Mouse (Mus musculus) heart, postnatal 10 days (tissue): ENCODE data around the gene Mog. TPM values are rescaled to one million over a fixed set of nuclear protein-coding genes. Genes with fewer than 3 reads are reported as not detected.
"Not testable (repeated sequence)": the region's sequence is repeated elsewhere in the genome, so short reads cannot be mapped to it uniquely, and the experiment has no call there.

Experiments
- DNase-seq, 2 experiments: peaks; one replicate each; pipeline ENCODE4 v3.0.0; 2021
- intact Hi-C: fragments of 180-260 bp; cut with DNase I; formaldehyde crosslinking; loops from one replicate; pipeline ENCODE4 v1.15.1; 2025
- total RNA-seq, 2 experiments: library from RNA; stranded (reverse); gene quantifications; 2 replicates each; pipeline ENCODE4 v1.2.3; 2021

Gene Mog
- total RNA-seq, 2 experiments from 2014 or later: not detected

DNA sequence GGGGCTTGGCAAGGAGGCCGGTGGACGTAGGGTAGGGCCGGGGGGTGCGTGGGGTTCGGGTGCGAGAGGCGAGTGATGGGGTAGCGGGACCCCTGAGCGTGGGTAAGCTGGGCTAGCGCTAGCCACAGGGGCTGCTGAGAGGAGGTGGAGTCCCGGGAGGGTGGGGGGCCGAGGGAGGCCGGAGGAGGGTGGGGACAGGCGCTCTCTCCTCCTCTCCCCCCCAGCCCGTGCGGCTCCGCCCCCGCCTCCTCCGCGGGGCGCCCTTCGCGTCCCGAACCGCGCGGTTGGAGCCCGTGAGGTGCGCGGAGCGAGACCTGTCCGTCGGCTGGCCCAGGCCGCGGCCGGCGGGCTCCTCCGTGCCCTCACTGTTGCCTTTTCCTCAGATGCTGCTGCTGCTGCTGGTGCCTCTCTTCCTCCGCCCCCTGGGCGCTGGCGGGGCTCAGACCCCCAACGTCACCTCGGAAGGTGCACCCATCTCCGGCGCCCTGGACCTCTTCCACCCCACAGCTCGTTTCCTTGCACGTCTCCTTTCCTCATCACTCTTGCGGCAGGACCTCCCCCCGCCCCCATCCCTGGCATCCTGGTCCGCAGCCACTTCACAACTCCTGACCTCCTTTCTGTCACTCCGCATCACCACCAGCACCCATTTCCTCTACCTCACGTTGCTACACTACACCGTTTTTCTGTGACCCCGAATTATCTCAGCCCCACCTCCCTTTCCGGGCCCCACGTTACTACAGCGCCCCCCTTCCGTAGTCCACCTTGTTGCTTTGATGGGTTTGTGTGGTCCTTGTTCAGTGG lies 23.3 kb upstream of the Mog start:
- peak; percentile 63 to 70 for DNase-seq

DNA sequence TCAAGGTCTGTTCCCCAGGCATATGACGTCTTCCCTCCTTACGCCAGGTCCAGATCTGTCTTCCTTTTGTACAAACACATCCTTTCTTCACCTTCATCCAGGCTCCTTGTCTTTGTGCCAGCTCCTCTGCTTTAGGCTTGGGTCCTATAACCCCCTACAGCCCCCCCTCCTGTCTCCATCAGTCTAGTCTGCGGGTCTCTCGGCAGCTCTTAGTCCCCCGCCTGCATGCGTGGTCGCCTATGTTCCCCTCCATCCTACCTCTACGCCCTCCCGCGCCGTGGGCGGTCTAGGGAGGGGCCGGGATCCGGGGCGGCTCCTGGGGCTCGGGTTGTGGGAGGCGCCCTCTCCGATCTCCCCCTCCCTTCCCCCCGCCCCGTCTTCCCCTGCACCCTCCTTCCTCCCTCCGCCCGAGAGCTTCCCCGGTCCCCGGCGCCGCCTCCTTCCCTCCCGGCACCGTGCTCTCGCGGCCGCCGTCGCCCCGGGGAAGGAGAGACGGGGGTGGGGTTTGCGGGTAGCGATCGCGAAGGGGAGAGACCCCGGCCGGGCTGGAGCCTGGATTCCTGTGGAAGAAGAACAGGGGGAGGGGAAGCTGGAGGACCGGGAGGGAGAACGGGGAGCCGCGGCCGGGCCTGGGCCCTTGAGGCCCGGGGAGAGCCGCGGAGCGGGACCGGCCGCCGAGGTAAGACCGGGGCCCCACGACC lies 22.6 kb upstream of the Mog start, which contains the start of gene Gabbr1:
Gabbr1 (plus strand) TSS at position 356 of the 701 bp plus-strand sequence.
- intact Hi-C loops: loop anchor here (2.0 to 5.0 kb wide), 3 partner anchors 43 to 208 kb away; partner anchors contain the start of genes Trim26, Znrd1 and Znrd1as

More for the DNA sequence above, 23.3 kb upstream of the Mog start:
- intact Hi-C loops: loop anchor here (2.0 to 5.0 kb wide), 3 partner anchors 44 to 209 kb away; partner anchors contain the start of genes Trim26, Znrd1 and Znrd1as

DNA sequence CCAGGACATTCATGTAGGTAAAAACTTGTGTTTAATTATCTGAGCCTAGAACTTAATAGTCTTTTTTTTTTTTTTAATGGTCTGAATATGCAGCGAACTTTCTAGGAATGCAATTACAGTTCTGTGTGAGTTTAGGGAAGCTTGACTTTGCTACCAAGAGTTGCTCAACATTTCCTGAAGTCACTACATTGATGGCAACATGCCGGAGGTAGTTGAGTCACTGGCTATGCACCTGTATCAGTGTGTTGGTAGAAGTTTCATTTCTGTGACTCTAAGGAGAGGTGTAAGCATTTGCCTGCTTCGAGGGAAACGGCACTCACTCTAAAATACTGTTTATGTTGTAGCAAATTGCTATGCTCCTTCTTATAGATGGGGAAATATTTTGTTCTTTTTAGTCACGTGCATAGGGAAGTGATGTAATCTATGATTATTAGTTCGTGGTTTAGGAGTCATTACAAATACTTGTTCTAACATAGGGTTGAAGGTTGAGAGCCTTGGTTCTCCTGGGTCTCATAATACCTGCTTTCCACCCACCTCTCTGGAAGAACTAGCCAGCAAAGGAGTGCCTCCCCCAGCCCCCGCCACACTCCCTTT lies 21.6 kb upstream of the Mog start:
- intact Hi-C loops: loop anchor here (5.0 kb wide), 2 partner anchors 87 to 207 kb away; partner anchors contain the start of genes Trim26, Znrd1 and Znrd1as
- DNase-seq: no peak

More for the DNA sequence above, 22.6 kb upstream of the Mog start, which contains the start of gene Gabbr1:
- DNase-seq: peak; percentile 77 to 81

DNA sequence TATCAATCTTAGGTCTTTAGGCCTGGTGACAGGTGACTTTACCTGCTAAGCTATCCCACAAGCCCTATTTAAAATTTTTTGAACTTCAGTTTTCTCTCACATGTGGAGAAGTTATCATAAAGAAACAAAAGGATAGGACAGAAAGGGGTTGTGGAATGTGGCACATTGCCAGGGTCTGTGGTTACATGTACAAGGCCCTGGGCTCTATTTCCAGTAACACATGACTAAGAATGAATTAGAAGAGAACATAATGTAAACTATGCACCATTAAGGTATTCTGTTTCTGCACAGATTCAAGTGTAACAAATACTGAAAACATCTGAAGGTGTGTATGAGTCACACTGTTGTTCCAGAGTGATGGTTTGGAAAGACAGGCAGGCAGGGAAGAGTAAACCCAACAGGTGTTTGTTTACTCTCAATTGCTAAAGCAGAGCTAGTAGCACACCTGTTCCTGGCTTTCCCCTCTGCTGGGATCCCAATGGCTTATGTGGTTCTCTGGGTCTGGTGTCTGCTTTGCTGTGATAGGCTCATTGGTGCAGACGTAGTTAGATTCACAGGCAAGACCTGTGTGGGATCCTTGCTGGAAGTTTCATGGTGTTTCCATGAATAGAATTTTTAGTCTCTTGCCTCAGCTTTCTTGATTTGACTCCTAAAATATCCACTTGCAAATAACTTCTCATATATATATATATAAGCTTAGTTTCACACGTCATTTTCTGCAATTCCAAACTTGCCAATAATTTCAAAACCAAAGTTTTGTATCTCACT lies 16.1 kb upstream of the Mog start:
- DNase-seq: no peak
- intact Hi-C loops: no loop called here

DNA sequence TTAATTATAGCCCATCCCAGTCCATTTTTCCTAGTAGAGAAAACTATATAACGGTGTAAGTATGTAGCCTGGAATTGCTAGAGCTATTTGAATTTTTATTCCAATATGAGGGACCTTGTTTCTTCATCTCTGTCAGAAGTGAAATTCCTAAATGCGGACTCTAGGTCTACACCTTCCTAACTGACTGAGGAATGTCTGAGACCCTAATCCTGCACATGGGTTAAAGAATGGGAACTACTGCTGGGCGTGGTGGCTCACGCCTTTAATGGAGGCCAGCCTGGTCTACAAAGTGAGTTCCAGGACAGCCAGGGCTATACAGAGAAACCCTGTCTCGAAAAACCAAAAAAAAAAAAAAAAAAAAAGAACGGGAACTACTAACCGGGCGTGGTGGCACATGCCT lies 6.0 kb upstream of the Mog start:
- no peak for DNase-seq
- intact Hi-C loops: no loop called here

DNA sequence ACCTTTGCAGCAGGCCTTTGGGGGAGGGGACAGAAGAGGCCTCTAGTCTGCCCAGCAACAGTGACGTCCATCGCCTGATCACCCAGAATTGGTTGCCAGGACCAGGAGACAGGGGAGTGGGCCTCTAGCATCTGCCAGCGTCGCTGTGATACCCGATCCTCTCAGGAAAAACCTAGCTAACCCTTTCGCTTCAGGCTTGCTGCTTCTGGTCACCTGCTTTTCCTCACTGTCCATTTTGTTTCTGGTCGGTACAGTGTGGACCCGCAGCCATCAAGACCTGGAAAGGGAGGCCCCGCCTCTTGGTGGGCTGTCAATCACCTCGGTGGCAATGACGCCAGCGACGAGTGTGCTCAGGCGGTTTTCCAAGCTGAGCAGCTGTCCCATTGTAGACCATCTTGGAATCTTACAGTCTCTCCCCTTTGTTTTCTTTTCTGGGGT lies 5.5 kb upstream of the Mog start:
- intact Hi-C loops: no loop called here
- peak; percentile 92 to 93 for DNase-seq

DNA sequence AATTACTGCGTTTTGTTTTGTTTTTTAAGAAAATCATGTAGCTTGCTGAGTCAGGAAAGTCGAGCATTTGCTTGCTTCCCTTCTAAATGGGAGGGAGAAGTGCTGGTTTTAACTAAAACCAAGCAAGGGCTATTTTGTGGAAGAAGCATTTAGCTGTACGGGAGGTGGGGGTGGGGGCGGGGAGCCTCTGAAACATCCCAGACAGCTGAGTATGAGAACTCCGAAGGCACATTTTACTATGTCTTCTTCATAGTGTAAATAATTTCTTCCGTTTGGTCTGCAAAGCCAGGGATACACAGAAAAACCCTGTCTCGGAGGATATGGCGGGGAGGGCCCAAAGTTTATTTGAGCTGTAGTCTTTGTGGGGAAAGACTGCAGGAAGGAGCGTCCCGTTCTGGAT lies 5.0 kb upstream of the Mog start:
- intact Hi-C loops: no loop called here
- DNase-seq: no peak

DNA sequence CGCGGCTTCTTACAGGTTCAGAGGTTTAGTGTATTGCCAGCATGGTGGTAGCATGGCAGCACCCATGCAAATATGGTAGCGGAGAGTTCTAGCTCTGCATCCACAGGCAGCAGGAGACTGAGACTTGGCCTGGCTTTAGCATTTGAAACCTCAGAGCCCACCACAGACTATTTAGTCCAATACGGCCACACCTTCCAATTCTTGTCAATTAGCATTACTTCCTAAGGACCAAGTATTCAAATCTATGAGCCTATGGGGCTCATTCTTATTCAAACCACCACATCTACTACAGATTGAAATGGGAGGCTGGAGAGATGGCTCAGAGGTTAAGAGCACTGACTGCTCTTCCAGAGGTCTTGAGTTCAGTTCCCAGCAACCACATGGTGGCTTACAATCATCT lies 4.3 kb upstream of the Mog start:
- intact Hi-C loops: no loop called here
- DNase-seq: no peak

DNA sequence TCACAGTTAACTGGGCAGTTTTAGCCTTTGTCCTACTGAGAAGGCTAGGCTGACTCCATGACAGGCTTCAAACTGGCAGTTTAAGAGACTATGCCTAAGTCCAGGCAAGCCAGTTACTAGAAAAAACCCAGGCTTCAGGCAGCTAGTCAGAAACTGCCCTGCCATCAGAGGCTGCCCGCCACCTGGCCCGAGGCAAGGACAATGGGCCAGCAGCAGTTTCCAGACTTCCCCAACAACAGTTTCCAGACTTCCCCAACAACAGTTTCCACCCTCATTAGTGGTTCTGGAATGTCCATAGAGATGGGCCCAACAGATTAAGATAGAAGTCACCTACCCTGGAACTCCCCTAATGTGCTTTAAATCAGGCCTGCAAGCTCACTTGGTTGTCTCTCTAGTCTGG lies 3.2 kb upstream of the Mog start:
- DNase-seq: no peak
- intact Hi-C loops: no loop called here

DNA sequence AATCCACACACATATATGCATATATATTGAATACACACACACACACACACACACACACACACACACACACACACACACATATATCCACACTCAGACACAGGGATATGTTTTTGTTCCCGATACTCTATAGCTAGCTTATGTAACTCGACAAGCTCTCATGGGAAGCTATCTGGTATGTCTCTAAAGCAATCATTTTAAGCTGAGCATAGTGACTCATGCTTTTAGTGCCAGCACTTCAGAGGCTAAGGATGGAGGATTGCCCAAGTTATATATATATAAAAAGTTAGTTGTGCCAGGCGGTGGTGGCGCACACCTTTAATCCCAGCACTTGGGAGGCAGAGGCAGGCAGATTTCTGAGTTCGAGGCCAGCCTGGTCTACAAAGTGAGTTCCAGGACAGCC lies 4.0 kb downstream of the Mog start:
- intact Hi-C loops, DNase-seq: not testable (repeated sequence)

DNA sequence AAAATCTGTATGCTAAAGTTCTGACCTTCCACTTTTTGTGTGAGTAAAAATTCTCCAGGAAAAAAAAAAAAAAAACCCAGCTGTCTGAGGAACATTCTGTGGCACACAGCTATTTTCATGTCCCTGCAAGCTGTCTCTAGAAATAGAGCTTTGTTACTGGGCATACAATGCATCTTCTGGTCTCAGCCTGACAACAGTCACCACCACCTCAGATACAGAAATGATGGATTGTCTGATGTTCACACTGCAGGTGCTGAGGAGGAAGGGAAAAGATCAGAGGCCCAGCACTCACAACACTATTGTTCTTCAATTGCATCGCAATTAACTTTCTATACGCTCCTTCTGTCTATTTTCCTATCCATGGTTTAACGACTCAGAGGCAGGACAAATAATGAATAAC lies 4.9 kb downstream of the Mog start:
- intact Hi-C loops: no loop called here
- no peak for DNase-seq

DNA sequence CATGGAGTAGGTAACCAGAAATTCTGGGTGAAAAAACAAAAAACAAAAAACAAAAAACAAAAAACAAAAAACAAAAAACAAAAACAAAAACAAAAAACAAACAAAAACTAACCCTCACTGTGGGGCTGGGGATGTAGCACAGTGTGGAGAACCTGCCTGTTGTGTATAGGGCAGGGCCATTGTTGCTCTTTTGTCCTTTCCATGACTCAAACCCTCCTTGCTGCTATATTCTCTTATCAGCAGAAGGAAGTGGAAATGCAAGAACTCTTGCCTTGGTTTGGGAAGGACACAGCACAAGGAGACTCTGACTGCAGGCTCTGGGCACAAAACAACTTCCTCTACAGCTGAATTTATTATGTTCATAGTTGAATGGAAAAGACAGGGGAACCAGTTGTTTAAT lies 6.9 kb downstream of the Mog start:
- intact Hi-C loops: no loop called here
- DNase-seq: no peak

DNA sequence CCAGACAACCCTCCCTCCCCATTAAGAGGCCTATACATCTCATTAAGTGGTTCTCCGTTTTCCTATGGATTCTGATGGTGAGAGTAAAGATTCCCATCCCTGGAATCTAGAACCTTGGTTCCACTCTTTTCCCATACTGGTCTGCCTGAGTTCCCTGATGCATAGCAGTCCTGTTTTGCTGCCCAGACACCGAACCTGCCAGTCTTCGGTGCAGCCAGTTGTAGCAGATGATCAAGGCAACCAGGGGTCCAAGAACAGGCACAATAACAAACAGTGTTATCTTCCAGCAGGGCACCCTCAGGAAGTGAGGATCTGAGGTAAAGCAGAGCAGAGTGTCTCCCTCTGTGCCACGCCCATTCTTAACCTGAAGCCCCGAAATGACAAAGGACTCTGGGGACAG lies 11.1 kb downstream of the Mog start:
- no peak for DNase-seq
- intact Hi-C loops: no loop called here

DNA sequence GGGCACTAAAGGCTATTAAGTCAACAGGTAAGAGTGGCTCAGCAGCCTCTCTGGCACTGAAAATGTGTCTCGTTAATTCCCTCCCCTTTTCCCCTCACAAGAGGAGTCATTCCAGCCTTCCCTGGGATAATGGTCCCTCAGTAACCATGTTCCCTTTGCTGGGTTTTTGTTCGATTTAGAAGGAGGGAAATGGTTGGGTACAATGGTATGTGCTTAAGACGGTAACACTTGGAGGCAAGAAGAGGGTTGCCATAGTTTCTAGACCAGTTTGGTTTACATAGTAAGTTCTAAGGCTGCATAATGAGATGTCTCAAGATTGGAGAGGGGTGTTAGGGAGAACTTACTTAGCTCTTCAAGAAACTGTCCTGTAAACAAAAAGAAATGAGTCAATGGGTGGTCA lies 11.5 kb downstream of the Mog start:
- intact Hi-C loops: no loop called here
- no peak for DNase-seq

DNA sequence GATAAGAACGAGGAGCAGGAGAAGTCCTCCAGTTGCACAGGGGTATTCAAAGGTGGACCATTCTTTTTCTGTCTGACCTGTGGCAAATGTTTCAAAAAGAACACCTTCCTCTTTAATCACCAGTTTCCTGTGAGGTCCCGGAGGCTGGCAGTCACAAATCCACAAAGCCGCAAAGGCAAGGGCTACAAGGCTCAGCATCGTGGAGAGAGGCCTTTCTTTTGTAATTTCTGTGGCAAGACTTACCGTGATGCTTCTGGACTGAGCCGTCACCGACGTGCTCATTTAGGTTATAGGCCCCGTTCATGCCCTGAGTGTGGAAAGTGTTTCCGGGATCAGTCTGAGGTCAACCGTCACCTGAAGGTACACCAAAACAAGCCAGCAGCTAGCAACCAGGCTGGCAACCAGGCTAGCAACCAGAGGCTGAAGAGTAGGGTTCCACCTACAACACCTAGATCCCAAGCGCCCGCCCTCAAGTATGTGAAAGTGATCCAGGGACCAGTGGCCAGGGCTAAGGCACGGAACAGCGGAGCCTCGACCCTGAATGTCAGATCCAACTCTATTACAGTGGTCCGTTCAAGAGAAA lies 13.6 kb downstream of the Mog start:
- no peak for DNase-seq
- intact Hi-C loops: no loop called here

DNA sequence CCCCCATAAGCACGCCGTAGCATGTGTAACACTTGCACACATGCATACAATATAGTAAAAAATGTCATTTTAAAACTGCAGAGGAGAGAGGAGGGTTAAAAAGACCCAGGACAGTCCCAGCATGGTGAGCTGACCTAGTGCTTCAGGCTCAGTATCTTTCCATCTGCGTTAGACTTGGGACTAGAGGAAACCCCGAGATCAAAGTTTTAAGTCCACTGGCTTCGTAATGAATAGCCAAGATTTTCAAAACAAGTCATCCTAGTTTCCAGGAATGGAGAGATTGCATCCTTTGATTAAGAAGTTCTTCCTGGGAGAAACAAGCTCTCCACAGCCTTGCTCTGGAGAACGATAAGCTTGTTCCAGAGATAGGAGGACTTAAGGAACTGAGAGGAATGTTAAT lies 15.0 kb downstream of the Mog start:
- intact Hi-C loops: no loop called here
- no peak for DNase-seq

DNA sequence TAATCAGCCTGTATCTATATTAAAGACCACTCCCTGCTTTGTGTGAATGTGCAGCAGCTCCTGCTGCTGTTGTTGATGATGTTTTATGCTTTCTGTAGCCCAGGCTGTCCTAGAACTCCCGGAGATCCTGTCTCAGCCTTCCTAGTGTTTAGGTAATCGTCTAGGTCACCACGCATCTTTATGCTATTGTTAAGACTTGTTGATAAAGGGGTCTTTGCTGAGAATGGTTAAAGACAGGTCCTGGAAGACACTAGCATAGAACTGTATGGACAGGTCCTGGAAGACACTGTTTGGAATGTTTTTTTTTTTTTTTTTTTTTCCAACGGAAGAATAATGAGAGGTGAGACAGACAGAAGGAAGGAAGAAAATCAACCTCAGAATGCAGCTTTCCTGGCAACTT lies 19.8 kb downstream of the Mog start:
- no peak for DNase-seq
- intact Hi-C loops: loop anchor here (2.0 kb wide), 1 partner anchor 43 kb away; no protein-coding TSS in a partner anchor

DNA sequence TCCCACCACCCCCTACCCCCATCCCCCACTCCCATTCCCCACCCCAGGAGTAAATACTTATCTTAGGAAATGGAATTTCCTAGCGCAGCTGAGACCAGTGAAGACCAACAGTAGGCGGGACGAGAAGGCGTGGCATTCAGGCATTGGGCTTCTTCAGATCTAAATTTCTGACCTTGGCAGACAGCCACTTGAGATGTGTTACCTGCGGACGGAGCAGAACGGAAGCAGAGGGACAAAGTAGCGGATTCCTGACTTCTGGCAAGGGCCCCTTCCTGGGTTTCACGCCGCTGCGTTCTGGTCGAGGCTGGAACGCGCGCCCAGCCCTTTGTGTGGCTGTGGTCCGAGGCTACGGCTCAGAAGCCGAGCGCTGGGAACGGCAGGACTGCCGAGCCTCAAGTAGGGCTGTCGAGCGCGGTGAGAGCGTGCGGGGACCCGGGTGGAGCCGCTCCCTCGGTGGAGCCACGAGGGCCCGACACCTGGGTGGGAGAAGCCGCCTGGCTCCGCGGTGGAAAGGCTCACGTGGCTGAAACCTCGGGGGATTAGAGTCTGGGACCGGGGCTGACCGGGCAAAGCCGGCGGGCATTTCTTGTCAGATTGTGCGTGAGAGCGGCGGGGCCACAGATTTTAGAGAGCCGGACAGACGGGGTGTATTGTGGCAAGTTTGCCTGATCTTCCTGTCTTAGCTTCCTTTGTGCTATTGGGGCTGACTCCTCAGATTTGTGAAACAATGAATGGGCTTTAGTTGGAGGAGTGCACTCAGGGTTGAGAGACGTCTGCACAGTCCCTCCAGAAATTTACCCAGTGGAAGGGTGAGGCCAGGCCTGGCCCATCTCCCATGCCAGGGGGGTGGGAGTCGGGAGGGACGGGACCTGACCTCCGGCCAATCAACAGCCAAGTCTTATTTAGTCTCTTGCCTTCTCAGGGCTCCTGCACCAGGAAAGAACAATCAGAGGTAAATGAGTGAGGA lies 20.6 kb downstream of the Mog start:
- intact Hi-C loops: loop anchor here (2.0 kb wide), 1 partner anchor 44 kb away; no protein-coding TSS in a partner anchor
- DNase-seq: peak; percentile 60 to 67

DNA sequence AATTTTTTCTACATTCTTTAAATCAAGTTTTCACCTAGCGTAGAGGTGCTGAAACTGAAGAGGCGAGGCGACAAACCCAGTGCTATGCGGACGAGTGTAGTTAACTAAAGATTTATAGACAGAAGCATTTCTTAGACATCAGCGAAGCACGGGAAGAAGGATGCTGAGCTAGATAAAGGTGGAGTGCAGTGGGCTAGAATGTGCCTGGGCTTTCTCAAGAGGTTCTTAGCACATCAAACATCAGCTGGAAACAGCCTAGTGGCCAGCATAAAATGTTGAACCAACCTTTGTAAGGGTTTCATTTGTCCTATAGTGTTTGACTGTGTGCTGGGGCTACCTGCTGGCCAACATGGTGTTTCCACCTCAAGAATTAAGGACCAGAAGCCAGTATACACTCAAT lies 22.3 kb downstream of the Mog start, which contains the start of gene Zfp57:
Zfp57 (plus strand) TSS at position 301 of the 400 bp plus-strand sequence.
- DNase-seq: no peak
- intact Hi-C loops: no loop called here
